Mouse (Mus musculus) liver (tissue): ENCODE measurements around the gene Ceacam15.
A peak's percentile ranks its signal among the peaks of the same experiment; 100 is the strongest.
"Not testable (repeated sequence)": the region's sequence is repeated elsewhere in the genome, so short reads cannot be mapped to it uniquely, and the experiment has no call there.

ENCODE experiments used
- DNase-seq: peaks from one replicate; pipeline ENCODE4 v3.0.0-alpha.2; 2020; ENCODE audit warnings: mixed read lengths

Gene Ceacam15

GRCm38 (mm10) chr7:16675605-16676004 is at the start of gene Ceacam15:
Gene Ceacam15 (minus strand): TSS chr7:16675705.
- DNase-seq, result no peak

GRCm38 (mm10) chr7:16722490-16722889 is 47.0 kb upstream of the Ceacam15 start:
- not testable (repeated sequence) for DNase-seq

- no peak for DNase-seq
Measured at GRCm38 (mm10) chr7:16721629-16722028, 46.1 kb upstream of the Ceacam15 start, which contains the start of gene Ceacam9. Gene Ceacam9 (plus strand): TSS chr7:16721929.

GRCm38 (mm10) chr7:16716456-16717152 is 41.1 kb upstream of the Ceacam15 start:
- DNase-seq, result not testable (repeated sequence)

- DNase-seq, result no peak
Measured at GRCm38 (mm10) chr7:16712633-16713415, 37.3 kb upstream of the Ceacam15 start.

- no peak for DNase-seq
Measured at GRCm38 (mm10) chr7:16710604-16711003, 35.1 kb upstream of the Ceacam15 start.

- DNase-seq, result no peak
Measured at GRCm38 (mm10) chr7:16708244-16708643, 32.7 kb upstream of the Ceacam15 start.

- no peak for DNase-seq
Measured at GRCm38 (mm10) chr7:16706385-16706784, 30.9 kb upstream of the Ceacam15 start.

GRCm38 (mm10) chr7:16700583-16700982 is 25.1 kb upstream of the Ceacam15 start:
- DNase-seq, result no peak

- no peak for DNase-seq
Measured at GRCm38 (mm10) chr7:16699042-16699441, 23.5 kb upstream of the Ceacam15 start.

- no peak for DNase-seq
Measured at GRCm38 (mm10) chr7:16695025-16695424, 19.5 kb upstream of the Ceacam15 start.

GRCm38 (mm10) chr7:16689196-16689595 is 13.7 kb upstream of the Ceacam15 start:
- DNase-seq, result no peak

GRCm38 (mm10) chr7:16680194-16680593 is 4.7 kb upstream of the Ceacam15 start:
- not testable (repeated sequence) for DNase-seq

GRCm38 (mm10) chr7:16674699-16675098 is 806 bp downstream of the Ceacam15 start:
- DNase-seq, result not testable (repeated sequence)

GRCm38 (mm10) chr7:16673823-16674222 is 1.7 kb downstream of the Ceacam15 start:
- DNase-seq, result no peak

- not testable (repeated sequence) for DNase-seq
Measured at GRCm38 (mm10) chr7:16668331-16668930, 7.1 kb downstream of the Ceacam15 start.

GRCm38 (mm10) chr7:16644260-16644659 is 31.2 kb downstream of the Ceacam15 start:
- DNase-seq, result no peak

- DNase-seq, result not testable (repeated sequence)
Measured at GRCm38 (mm10) chr7:16643106-16643505, 32.4 kb downstream of the Ceacam15 start.

GRCm38 (mm10) chr7:16639028-16639427 is 36.5 kb downstream of the Ceacam15 start:
- no peak for DNase-seq

- DNase-seq, result no peak
Measured at GRCm38 (mm10) chr7:16635116-16635515, 40.4 kb downstream of the Ceacam15 start.

- DNase-seq, result peak; percentile 16
Measured at GRCm38 (mm10) chr7:16633913-16634312, 41.6 kb downstream of the Ceacam15 start.

GRCm38 (mm10) chr7:16631932-16632331 is 43.6 kb downstream of the Ceacam15 start:
- DNase-seq, result no peak

GRCm38 (mm10) chr7:16631025-16631424 is 44.5 kb downstream of the Ceacam15 start:
- no peak for DNase-seq
